Mouse (Mus musculus) neural tube, embryonic 11.5 days (tissue): ENCODE measurements around the gene Cntnap5a. TPM values are rescaled to one million over a fixed set of nuclear protein-coding genes. Genes with fewer than 3 reads are reported as not detected.

Experiments
- ATAC-seq: fragments of 200-750 bp; cut with Nextera tagmentation; 2 replicates; pipeline ENCODE4 v1.8.0; 2017; ENCODE audit warnings: moderate number of reproducible peaks, mild to moderate bottlenecking, moderate TSS enrichment, moderate library complexity; ENCODE audit not compliant: insufficient read depth, low FRiP score, low TSS enrichment
- DNase-seq: peaks from one replicate; pipeline ENCODE4 v3.0.0-alpha.2; 2015; ENCODE audit warnings: low spot score
- H3K27ac ChIP-seq: fragments of 300-500 bp; sonication (generic); 2 replicates; pipeline ENCODE4 v1.5.1; 2014; ENCODE audit warnings: low read depth, mild to moderate bottlenecking, low read length
- H3K27me3 ChIP-seq: fragments of 300-500 bp; sonication (generic); 2 replicates; pipeline ENCODE4 v1.6.1; 2014; ENCODE audit warnings: mild to moderate bottlenecking, low read length, mixed read lengths; ENCODE audit not compliant: control insufficient read depth, insufficient read depth
- H3K36me3 ChIP-seq: fragments of 300-500 bp; sonication (generic); 2 replicates; pipeline ENCODE4 v1.6.1; 2014; ENCODE audit warnings: mild to moderate bottlenecking, low read length, moderate library complexity, mixed read lengths; ENCODE audit not compliant: control insufficient read depth, insufficient read depth
- H3K4me1 ChIP-seq: fragments of 300-500 bp; sonication (generic); 2 replicates; pipeline ENCODE4 v1.6.1; 2014; ENCODE audit warnings: low read length, mixed read lengths; ENCODE audit not compliant: control insufficient read depth, insufficient read depth
- H3K4me2 ChIP-seq: fragments of 300-500 bp; sonication (generic); 2 replicates; pipeline ENCODE4 v1.6.1; 2014; ENCODE audit warnings: low read depth, mild to moderate bottlenecking, moderate library complexity
- H3K4me3 ChIP-seq: fragments of 300-500 bp; sonication (generic); 2 replicates; pipeline ENCODE4 v1.5.1; 2014; ENCODE audit warnings: low read depth, low read length
- H3K9ac ChIP-seq: fragments of 300-500 bp; sonication (generic); 2 replicates; pipeline ENCODE4 v1.6.1; 2014; ENCODE audit warnings: mild to moderate bottlenecking, low read length
- H3K9me3 ChIP-seq: fragments of 300-500 bp; sonication (generic); 2 replicates; pipeline ENCODE4 v1.6.1; 2016; ENCODE audit warnings: low read length; ENCODE audit not compliant: control insufficient read depth
- WGBS: fragments of 180-500 bp; shearing (Covaris S2); extraction: QIAGEN DNeasy Blood & Tissue Kit; methylation state at CpG from one replicate; pipeline ENCODE4 v1.1.7; 2014; 5-methylcytosine and 5-hydroxymethylcytosine counted together
- polyA plus RNA-seq: library from polyadenylated mRNA; unstranded; fragments of >200 nt; fragmentation: Nextera tagmentation; extraction: Ambion mirVana; gene quantifications from 2 replicates; pipeline ENCODE4 v1.2.1, GENCODE M21; 2014

The Cntnap5a gene
- polyA plus RNA-seq, 1 experiment from 2014 or later: 0.08 TPM

DNA sequence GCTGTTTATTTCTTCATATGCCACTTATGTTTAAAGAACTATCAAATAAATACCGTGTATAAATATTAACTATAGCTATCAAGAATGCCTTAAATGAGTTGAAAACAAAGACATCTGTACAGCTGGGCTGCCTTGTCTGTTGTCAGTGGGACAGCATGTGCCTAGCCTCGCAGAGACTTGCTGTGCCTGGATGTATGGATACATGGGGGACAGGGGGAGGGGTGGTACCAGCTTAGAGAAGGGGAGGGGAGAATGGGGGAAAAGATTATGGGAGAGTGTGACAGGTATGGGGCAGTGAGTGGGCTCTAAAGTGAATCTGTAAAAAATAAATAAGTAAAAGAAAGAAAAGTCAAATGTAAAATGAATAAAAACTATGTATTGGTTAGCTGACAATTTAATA, 681.0 kb downstream of the Cntnap5a start:
- WGBS: 44% methylated on average over 2 of the region's 2 CpGs
- Histone ChIP-seq H3K36me3 (no peaks in the 10 kb centered on the region), H3K4me1 (no peaks in the 10 kb centered on the region; the same call in 1 of the 2 replicates), H3K4me3 (no peak overlapping the region), H3K27ac (no peak overlapping the region), H3K4me2 (no peak overlapping the region), H3K27me3 (no peaks in the 10 kb centered on the region), H3K9ac (no peak overlapping the region), H3K9me3 (no peaks in the 10 kb centered on the region)
- no peak for DNase-seq
- ATAC-seq: 0 out of 2 replicates have a peak, but pooled peaks have one; percentile 43

DNA sequence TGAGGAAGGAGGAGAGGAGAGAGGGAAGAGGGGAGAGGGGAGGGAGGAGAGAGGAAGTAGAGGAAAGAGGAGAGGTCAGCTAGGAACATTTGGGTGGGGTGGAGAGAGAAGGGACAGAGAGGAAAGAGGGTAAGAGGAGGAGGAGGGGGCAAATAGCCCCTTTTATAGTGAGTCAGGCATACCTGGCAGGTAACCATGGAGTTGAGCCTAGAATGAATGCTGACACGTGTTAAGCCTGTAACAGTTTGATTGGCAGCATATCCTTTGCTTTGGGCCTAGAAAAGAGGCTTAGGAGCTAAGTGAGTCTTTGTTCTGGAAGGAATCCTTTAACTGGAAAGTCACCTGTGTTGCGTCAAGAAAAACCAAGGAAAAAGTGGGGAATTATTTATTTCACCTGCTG, 681.6 kb downstream of the Cntnap5a start:
- DNase-seq: no peak
- Histone ChIP-seq H3K27me3 (no peaks in the 10 kb centered on the region), H3K4me3 (no peak overlapping the region), H3K4me1 (no peaks in the 10 kb centered on the region; the same call in 1 of the 2 replicates), H3K9ac (no peak overlapping the region), H3K36me3 (no peaks in the 10 kb centered on the region), H3K27ac (no peak overlapping the region), H3K4me2 (no peak overlapping the region), H3K9me3 (no peaks in the 10 kb centered on the region)
- peak; percentile 31; the same call in 1 of the 2 replicates for ATAC-seq
- 26% methylated on average over 2 of the region's 2 CpGs for WGBS

DNA sequence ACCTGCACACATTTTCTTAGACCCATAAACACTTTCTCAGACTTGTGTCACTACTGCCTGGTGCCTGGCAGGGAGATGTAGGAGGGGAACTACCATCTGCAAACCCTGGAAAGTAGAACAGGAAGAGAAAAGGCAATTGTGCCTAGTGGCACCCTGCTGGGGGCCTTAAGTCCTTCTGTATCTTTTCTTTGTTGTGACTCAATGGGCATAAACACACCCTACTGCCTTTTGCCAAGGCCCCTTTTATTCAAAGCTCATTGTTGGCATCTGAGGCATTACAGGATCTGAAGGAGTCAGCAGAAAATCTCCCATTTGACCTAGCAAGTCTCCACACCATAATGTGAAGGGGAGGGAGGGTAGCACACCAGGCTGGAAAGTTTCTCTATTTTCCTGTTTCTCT, 682.2 kb downstream of the Cntnap5a start:
- peak; percentile 28 for DNase-seq
- H3K4me3 ChIP-seq: no peak overlapping the region
- no peak overlapping the region for H3K9ac ChIP-seq
- H3K27ac ChIP-seq: no peak overlapping the region
- no peak overlapping the region for H3K4me2 ChIP-seq
- peak; percentile 69 for ATAC-seq
- H3K36me3 ChIP-seq: no peaks in the 10 kb centered on the region
- no peaks in the 10 kb centered on the region for H3K9me3 ChIP-seq
- H3K4me1 ChIP-seq: no peaks in the 10 kb centered on the region; the same call in 1 of the 2 replicates
- no peaks in the 10 kb centered on the region for H3K27me3 ChIP-seq

DNA sequence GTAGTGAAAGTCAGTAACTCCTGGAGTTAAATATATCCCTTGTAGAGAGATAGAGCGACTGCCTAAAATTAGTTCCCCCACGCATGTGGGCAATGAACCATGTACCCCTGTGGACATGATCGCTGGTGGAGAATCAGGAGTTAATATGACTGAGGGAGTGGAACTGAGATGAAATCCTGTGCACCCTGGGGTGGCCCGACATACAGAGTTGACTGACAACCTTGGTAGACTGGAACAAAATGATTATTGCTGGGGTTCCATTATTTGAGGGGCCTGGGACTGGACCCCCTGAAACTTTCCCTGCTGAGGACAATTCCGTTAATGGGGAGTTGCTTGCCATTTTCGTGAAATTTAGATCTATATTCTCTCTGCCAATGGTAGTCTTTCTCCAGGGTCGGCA, 683.0 kb downstream of the Cntnap5a start:
- 46% methylated on average over 7 of the region's 7 CpGs for WGBS
- Histone ChIP-seq H3K9ac (no peak overlapping the region), H3K27me3 (no peaks in the 10 kb centered on the region), H3K4me1 (no peaks in the 10 kb centered on the region; the same call in 1 of the 2 replicates), H3K4me2 (no peak overlapping the region), H3K4me3 (no peak overlapping the region), H3K9me3 (no peaks in the 10 kb centered on the region), H3K27ac (no peak overlapping the region), H3K36me3 (no peaks in the 10 kb centered on the region)
- DNase-seq: no peak
- no peak for ATAC-seq

DNA sequence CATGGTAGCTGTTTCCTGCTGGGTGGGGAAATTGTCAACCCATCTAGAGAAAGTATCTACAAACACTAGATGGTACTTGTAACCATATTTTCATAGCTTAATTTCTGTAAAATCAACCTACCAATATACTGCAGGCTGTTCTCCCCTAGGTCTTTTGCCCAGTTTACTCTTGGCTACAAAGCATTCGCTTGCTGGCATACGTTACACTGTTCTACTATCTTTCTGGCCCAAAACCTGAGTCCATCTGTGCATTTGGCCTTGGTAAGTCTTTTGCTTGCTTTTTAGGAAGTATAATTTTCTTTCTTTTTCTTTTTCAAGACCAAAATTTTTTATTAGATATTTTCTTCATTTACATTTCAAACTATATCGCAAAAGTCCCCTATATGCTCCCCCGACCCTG, 686.3 kb downstream of the Cntnap5a start:
- Histone ChIP-seq H3K4me3 (no peak overlapping the region), H3K9ac (no peak overlapping the region), H3K9me3 (no peaks in the 10 kb centered on the region), H3K4me1 (no peaks in the 10 kb centered on the region; the same call in 1 of the 2 replicates), H3K36me3 (no peaks in the 10 kb centered on the region), H3K27me3 (no peaks in the 10 kb centered on the region), H3K27ac (no peak overlapping the region), H3K4me2 (no peak overlapping the region)
- ATAC-seq (no peak), DNase-seq (no peak)
- WGBS: 96% methylated on average over 4 of the region's 4 CpGs

DNA sequence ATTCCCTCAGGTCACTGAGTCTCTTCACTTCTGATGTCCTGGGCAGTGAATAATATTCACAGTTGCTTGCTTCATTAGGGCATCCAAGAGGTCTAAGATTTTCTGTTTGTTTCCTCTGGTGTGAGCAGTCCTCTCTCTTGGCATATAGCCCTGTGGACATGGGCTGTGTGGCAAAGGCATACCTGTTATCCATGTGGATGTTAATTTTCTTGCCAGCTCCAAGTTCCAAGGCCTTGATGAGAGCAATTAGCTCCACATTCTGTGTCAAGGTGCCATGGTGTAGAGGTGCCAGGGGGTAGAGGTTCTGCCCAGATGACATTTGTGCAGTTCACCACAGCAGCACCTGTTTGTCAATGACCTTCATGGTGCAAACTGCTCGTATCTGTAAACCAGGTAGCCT, 689.0 kb downstream of the Cntnap5a start:
- WGBS: 83% methylated on average over 1 of the region's 1 CpGs
- ATAC-seq (no peak), DNase-seq (no peak)
- no peak overlapping the region for H3K27ac ChIP-seq
- no peak overlapping the region for H3K4me2 ChIP-seq
- H3K4me3 ChIP-seq: no peak overlapping the region
- H3K9ac ChIP-seq: no peak overlapping the region
- no peaks in the 10 kb centered on the region for H3K27me3 ChIP-seq
- H3K4me1 ChIP-seq: no peaks in the 10 kb centered on the region
- no peaks in the 10 kb centered on the region for H3K9me3 ChIP-seq
- no peaks in the 10 kb centered on the region for H3K36me3 ChIP-seq

DNA sequence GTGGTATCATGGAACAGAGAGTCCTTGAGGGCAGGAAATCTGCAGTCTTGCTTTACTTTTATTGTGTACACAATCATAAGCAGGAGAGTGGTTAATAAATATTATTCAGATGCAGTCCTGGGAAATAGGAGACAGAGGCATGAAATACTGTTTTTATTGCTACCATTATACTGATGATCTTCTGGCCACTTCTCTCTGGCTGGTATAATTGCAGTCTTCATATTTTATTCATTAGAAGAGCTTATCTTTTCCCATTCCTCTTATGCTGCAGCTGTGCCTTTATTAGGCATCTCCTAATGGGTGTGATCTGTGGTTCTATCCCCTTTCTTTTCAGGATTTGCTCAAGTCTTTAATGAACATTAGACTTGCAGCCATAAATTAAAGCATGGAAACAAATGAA, 707.8 kb downstream of the Cntnap5a start:
- Histone ChIP-seq H3K4me2 (no peak overlapping the region), H3K4me1 (no peaks in the 10 kb centered on the region), H3K27ac (no peak overlapping the region), H3K36me3 (no peaks in the 10 kb centered on the region), H3K9ac (no peak overlapping the region), H3K27me3 (no peaks in the 10 kb centered on the region), H3K9me3 (no peaks in the 10 kb centered on the region), H3K4me3 (no peak overlapping the region)
- DNase-seq (no peak), ATAC-seq (peak; percentile 63)

DNA sequence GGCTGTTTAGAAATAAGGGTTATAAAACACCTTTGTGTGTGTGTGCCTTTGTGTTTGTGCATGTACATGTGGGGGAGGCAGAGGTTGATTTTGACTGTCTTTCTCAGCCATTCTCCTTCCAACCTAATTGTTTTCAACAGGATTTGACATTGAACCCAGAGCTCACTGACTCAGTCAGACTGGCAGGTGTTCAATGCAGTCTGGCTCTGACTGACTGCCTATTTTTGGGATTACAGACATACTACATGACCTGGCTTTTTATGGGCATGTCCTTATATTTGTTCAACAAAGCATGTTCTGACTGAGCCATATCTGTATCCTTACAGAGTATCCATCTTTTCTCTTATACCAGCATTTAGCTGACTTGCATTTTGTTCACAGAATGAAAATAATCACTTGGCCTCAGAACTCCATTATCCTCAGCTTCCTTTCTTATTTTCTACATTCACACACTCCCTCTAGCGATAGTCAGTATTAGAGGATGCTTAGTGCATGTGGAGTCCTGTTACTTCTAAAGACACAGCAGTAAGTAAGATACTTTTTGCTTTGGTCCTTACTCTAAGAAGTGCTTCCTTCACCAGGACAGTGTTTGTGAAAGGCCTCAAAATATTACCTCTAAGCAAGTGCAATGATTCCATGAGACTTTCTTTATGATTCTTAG, 717.6 kb downstream of the Cntnap5a start:
- Histone ChIP-seq H3K4me2 (no peak overlapping the region), H3K36me3 (no peaks in the 10 kb centered on the region), H3K9ac (no peak overlapping the region), H3K4me1 (no peaks in the 10 kb centered on the region), H3K4me3 (no peak overlapping the region), H3K27me3 (no peaks in the 10 kb centered on the region), H3K9me3 (no peaks in the 10 kb centered on the region), H3K27ac (no peak overlapping the region)
- no peak for ATAC-seq
- WGBS: 87% methylated on average over 1 of the region's 1 CpGs
- DNase-seq: no peak

DNA sequence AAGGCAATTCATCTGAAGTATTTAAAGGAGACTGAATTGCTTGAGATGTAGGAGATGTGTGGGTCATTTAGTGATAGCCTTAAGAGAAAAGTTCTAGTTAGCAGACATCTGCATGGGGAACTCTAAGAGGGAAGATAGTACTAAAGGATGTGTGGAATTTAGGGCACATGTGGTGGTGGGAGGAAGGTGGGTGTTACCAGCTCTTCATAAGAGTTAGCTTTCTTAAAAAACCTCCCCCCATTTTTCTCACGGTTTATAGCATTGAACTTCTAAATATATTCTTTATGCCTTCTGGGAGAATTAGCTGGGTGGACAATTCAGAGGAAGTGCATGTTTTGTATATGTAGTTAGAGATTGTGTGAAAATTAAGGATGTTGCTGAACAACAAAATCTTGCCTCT, 725.3 kb downstream of the Cntnap5a start:
- DNase-seq: no peak
- Histone ChIP-seq H3K36me3 (no peaks in the 10 kb centered on the region), H3K9ac (no peak overlapping the region), H3K27me3 (no peaks in the 10 kb centered on the region), H3K4me1 (no peaks in the 10 kb centered on the region), H3K9me3 (no peaks in the 10 kb centered on the region), H3K4me3 (no peak overlapping the region), H3K27ac (no peak overlapping the region), H3K4me2 (no peak overlapping the region)
- ATAC-seq: no peak
- 79% methylated on average over 1 of the region's 1 CpGs for WGBS
